Mouse (Mus musculus): ENCODE measurements around the gene Gm5142.

Gm5142 gene

GRCm38 (mm10) chr14:59178649-59179048 is at the start of gene Gm5142:
Gene Gm5142 (minus strand): TSS chr14:59178749.
- no peak for DNase-seq (ENCODE audit: low read depth, low spot score)

GRCm38 (mm10) chr14:59226240-59226639 is 47.7 kb upstream of the Gm5142 start:
- DNase-seq (ENCODE audit: low read depth, low spot score) = no peak

- DNase-seq (ENCODE audit: low read depth, low spot score) = no peak
These were observed 40.7 kb upstream of the Gm5142 start for GRCm38 (mm10) chr14:59219241-59219640.

GRCm38 (mm10) chr14:59209816-59210215 is 31.3 kb upstream of the Gm5142 start:
- no peak for DNase-seq (ENCODE audit: low read depth, low spot score)

- no peak for DNase-seq (ENCODE audit: low read depth, low spot score)
These were observed 30.5 kb upstream of the Gm5142 start for GRCm38 (mm10) chr14:59209003-59209402.

GRCm38 (mm10) chr14:59205976-59206583 is 27.5 kb upstream of the Gm5142 start:
- DNase-seq (ENCODE audit: low read depth, low spot score) = no peak

- no peak for DNase-seq (ENCODE audit: low read depth, low spot score)
These were observed 26.9 kb upstream of the Gm5142 start for GRCm38 (mm10) chr14:59205461-59205860.

DNA sequence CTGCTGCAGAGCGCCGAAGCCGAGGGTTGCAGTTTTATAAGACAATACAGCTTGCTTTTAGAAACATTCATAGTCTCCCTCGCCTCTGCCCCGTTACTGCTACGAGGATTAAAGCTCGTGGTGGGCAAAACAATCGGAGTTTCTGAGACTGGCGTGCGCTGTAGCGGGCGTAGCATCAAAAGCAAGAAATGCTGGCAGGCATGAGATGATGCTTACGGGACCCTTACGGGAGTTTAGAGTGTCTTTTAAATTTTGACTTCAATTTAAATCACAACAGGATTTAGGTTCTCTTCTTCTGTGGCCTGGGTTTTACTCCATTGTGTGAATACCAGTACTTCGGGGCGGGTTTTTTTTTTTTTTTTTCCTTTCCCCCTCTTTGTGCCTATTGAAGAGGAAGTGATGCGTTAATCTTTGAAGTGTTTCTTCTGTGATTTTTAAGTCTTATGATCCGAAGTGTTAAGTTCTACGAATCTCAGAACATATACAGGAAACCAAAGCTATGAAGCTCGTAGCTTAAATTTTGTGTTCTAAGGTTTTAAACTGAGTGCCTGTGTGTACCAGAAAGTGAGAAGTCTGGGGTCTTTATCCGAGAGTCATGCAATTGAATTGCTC is 23.2 kb upstream of the Gm5142 start:
- no peak for DNase-seq (ENCODE audit: low read depth, low spot score)

DNA sequence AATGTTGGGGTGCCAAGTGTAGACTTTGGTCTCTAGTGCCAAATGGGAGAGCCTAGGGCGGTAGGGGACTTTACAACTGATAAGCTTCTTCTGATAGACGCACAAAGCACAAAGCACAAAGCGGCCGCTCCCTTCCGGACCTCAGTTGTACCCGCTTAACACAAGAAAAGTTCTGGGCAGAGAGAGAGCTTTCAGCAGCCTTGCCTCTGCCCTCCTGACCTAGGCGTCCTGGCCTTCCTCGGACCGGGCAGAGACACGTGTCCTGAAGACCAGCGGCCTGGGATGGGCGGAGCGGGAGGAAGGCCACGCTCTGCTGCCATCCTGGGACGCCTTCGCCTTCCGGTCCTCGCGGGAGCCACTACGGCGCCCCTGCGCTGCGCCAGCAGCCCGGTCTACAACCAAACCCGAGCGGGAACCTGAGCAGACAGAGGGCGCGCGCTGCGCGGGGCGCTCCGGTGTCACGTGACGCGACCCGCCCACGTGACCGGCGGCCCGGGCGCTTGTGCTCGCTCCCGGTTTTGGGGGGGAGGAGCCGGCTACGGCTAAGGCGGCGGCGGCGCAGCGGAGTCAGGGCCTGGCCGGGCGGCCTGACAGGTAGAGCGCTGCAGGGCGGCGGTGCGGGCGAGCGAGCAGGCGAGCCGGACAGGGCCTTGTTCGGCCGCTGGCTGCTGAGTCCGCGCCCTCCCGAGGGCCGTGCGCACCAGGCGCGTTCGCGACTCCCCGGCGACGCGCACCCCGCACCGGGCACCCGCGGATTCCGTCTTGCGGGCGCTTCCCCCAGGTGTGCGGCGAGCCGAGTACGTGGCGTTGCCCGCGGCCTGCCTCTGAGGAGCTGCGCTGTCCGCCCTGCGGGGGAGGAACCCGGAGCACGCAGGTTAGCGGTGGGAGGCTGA is 22.4 kb upstream of the Gm5142 start, which contains the start of gene Rcbtb1:
Gene Rcbtb1 (plus strand): TSS at position 499 of the 893 bp plus-strand sequence.
- DNase-seq (ENCODE audit: low read depth, low spot score) = peak; percentile 78

DNA sequence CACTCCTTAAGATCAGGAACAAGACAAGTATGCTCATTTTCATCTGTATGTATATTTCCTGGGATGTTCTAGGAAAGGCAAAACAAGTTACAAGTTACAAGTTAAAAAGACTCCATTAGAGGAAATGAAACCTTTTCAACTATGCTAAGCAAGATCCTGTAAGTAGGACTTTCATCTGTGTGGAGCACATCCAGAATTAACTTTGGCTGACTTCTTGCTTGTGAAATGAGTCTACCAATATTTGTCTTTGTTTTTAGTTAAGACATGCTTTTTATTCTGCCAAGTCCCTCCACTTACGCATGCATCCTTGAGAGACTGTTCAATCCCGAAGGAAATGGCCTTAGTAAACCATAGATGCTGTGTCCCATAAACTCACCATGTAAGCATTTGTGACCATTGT is 7.6 kb upstream of the Gm5142 start:
- DNase-seq (ENCODE audit: low read depth, low spot score) = no peak

- no peak for DNase-seq (ENCODE audit: low read depth, low spot score)
These were observed 7.0 kb upstream of the Gm5142 start for GRCm38 (mm10) chr14:59185514-59185913.

GRCm38 (mm10) chr14:59182732-59183131 is 4.2 kb upstream of the Gm5142 start:
- DNase-seq (ENCODE audit: low read depth, low spot score) = no peak

- DNase-seq (ENCODE audit: low read depth, low spot score) = no peak
These were observed 21.4 kb downstream of the Gm5142 start for GRCm38 (mm10) chr14:59157016-59157698.

GRCm38 (mm10) chr14:59155589-59155988 is 23.0 kb downstream of the Gm5142 start:
- peak; percentile 17 for DNase-seq (ENCODE audit: low read depth, low spot score)

DNA sequence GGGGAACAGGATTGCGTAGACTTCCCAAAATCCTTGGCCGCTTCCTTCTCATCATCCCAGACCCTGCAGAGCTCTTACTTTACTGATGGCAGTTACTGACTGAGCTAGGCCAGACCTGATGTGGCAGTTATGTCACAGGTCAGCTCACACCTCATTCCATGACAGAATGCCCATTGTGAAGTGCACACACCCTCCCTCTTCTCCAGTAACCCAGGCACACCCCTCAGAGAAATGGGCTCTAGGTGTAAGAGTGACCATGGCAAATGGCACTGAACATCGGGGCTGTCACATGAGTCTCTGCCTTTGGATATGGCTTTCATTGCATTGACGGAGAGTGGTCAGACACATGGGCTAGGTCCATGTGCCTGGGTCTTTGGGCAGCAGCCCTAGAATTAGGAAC is 35.8 kb downstream of the Gm5142 start, which contains the start of gene 1700129C05Rik:
Gene 1700129C05Rik (minus strand): TSS at position 101 of the 400 bp plus-strand sequence.
- DNase-seq (ENCODE audit: low read depth, low spot score) = no peak

DNA sequence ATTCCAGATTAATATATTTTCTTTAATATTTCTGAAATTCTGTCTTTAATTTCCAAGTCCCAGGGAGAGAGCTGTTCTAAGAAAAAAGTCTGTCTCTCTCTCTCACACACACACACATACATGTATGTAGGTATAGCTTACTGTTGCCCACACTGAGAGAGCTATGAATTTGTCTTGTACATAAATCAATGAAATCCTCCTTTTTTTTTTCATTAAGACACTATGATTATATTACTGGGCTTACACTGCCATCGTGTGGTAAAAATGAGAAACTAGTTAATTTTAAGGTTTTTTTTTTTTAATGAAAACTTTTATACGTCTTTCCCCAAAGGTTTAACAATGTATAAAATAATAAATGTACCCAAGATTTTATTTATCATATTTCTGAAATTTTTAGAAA is 64.3 kb downstream of the Gm5142 start:
- DNase-seq (ENCODE audit: low read depth, low spot score) = peak; percentile 6
